Mouse (Mus musculus) central nervous system, embryonic 14 days (tissue): ENCODE measurements around the gene Olfr1053. TPM values are rescaled to one million over a fixed set of nuclear protein-coding genes. Genes with fewer than 3 reads are reported as not detected.

Experiments
- polyA plus RNA-seq: library from polyadenylated mRNA; depleted of rRNA; stranded (reverse); fragments of >200 nt; gene quantifications from 2 replicates; pipeline ENCODE4 v1.2.3, GENCODE M21; 2012; rRNA removed

Olfr1053 gene
- polyA plus RNA-seq = not detected in 2 replicates

DNA sequence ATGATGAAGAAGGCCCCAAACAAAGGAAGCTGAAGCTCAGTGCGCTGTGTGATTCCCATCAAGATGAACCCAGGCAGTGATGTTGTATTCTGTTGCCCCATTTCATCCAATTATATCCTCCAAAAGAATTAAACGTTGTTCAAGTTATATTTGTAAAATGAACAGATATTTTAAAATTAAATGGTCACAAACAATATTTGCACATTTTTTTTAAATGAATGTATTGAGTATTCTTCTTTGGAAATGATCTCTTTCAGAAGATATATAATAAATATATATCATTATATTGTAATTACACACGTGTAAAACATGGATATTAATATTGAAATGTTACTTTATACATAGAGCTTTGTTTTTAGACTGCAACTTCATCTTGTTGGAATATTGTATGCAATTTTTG lies at the start of gene Olfr1053:
Gene Olfr1053, minus strand, starts transcription at position 101 of the 400 bp plus-strand sequence.

DNA sequence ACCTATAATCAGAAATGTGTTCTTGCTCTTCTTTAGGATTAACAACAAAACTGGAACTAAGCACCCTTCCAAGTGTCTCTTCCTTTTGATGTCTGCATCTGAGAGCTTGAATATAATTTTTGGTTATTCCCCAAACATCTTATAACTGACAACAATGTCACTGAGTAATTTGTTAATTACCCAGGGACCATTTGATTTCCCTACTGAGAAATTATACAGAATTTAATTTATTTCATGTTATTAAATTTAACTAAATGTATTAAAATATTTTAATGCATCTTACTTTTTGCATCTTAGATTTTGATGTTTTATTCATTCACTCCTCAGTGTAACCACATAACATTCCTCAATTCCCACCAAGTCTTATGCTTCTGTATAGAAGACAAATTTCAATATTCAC lies 47.3 kb upstream of the Olfr1053 start, which contains the start of gene Olfr1056:
Gene Olfr1056, minus strand, starts transcription at position 101 of the 400 bp plus-strand sequence.

DNA sequence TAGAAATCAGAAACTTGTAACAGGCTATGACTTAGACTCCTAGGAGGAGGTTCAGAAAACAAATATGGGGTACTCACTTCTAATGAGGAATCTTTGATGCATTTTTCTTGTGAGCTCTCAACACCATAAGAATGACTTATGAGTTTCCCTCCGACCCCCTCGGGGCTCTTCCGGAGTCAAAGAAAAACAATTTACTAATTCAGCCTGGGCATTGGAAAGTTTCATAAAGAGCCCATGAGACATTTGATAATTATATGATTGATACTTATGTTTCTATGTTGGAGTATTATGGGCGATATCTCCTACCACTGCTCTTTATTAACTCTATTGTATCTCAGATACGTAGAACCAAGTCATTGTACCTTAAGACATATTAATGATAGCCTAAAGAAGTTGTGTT lies 35.1 kb upstream of the Olfr1053 start, which contains the start of gene Olfr1055:
Gene Olfr1055, minus strand, starts transcription at position 101 of the 400 bp plus-strand sequence.

DNA sequence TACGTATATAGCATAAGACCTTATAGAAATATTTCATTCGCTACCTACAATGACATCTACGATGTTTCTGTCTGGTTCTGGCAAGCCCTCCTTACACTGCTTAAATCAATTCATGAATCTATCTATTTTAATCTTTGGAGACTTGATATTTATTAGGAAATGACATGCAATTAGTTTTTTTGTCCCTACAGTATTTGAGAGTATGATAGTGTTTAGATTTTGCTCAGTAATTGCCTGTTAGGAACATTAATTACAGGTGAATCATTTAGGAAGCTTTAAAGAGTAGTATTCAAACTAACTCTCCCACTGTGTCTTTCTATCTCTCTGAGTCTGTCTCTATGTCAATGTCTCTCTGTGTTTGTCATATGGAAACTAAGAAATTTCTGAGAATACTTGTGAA lies 20.2 kb upstream of the Olfr1053 start, which contains the start of gene Olfr1054:
Gene Olfr1054, minus strand, starts transcription at position 101 of the 400 bp plus-strand sequence.

DNA sequence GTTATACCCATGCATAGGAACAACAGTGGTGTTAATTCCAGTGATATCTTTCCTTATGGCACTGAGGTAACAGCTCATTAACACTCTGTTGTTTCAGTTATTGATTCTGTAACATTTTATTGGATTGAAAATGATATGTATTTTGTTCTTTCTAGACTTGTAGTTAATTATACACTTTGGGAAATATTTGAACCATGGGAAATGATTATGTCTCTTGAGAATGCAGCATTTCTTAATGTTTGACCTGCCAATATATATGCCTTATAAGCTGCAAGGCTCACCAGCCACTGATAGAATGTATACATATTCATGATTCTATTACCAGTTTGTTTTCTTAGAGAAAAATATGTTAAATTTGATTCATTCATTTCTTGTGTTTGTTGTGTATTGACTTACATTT lies 22.9 kb downstream of the Olfr1053 start, which contains the start of gene Olfr1052:
Gene Olfr1052, plus strand, starts transcription at position 301 of the 400 bp plus-strand sequence.

DNA sequence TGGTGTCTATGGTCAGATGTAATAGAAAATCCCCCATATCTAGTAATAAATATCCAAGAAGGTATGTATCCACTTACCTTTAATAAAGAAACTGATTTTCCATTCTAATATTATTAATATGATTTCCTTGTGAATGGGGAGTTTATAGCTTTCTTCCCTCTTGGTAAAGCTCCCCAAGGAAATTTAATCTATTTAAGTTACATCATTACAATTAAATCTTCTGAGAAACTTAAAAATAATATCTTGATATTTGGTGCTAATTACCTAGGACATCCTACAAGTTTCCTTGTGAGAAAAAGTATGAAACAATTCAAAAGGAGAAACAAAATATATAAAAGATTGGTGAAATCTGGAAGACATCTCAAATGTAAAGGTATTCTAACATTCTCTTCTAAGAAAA lies 36.1 kb downstream of the Olfr1053 start, which contains the start of gene Olfr1051:
Gene Olfr1051, minus strand, starts transcription at position 101 of the 400 bp plus-strand sequence.

Other genes with a start within 250 kb of the Olfr1053 start
- not detected in 2 replicates for gene Olfr1036, start 241.3 kb downstream of the Olfr1053 start, polyA plus RNA-seq
- gene Olfr1037, start 227.9 kb downstream of the Olfr1053 start, polyA plus RNA-seq = not detected in 2 replicates
- not detected in 2 replicates for gene Olfr1039, start 179.4 kb downstream of the Olfr1053 start, polyA plus RNA-seq
- not detected in 2 replicates for gene Olfr1040, start 168.6 kb downstream of the Olfr1053 start, polyA plus RNA-seq
- not detected in 2 replicates for gene Olfr1042, start 153.4 kb downstream of the Olfr1053 start, polyA plus RNA-seq
- gene Olfr1043, start 147.8 kb downstream of the Olfr1053 start, polyA plus RNA-seq = not detected in 2 replicates
- gene Olfr1044, start 137.5 kb downstream of the Olfr1053 start, polyA plus RNA-seq = not detected in 2 replicates
- gene Olfr52, start 129.6 kb downstream of the Olfr1053 start, polyA plus RNA-seq = not detected in 2 replicates
- gene Olfr1045, start 112.3 kb downstream of the Olfr1053 start, polyA plus RNA-seq = not detected in 2 replicates
- not detected in 2 replicates for gene Olfr1046, start 96.0 kb downstream of the Olfr1053 start, polyA plus RNA-seq
- not detected in 2 replicates for gene Olfr1047, start 83.9 kb downstream of the Olfr1053 start, polyA plus RNA-seq
- gene Olfr1048, start 75.0 kb downstream of the Olfr1053 start, polyA plus RNA-seq = not detected in 2 replicates
- not detected in 2 replicates for gene Olfr1049, start 57.0 kb downstream of the Olfr1053 start, polyA plus RNA-seq
- gene Olfr1051, start 36.2 kb downstream of the Olfr1053 start, polyA plus RNA-seq = not detected in 2 replicates
- gene Olfr1052, start 22.8 kb downstream of the Olfr1053 start, polyA plus RNA-seq = not detected in 2 replicates
- not detected in 2 replicates for gene Olfr1054, start 20.1 kb upstream of the Olfr1053 start, polyA plus RNA-seq
- gene Olfr1055, start 35.0 kb upstream of the Olfr1053 start, polyA plus RNA-seq = not detected in 2 replicates
- gene Olfr1056, start 47.2 kb upstream of the Olfr1053 start, polyA plus RNA-seq = not detected in 2 replicates
- not detected in 2 replicates for gene Olfr1057, start 63.1 kb upstream of the Olfr1053 start, polyA plus RNA-seq
- gene Olfr1058, start 73.3 kb upstream of the Olfr1053 start, polyA plus RNA-seq = not detected in 2 replicates
- gene Olfr1061, start 98.8 kb upstream of the Olfr1053 start, polyA plus RNA-seq = not detected in 2 replicates
- not detected in 2 replicates for gene Olfr1062, start 111.5 kb upstream of the Olfr1053 start, polyA plus RNA-seq
- gene Olfr1065, start 135.3 kb upstream of the Olfr1053 start, polyA plus RNA-seq = not detected in 2 replicates
- not detected in 2 replicates for gene Olfr1066, start 141.0 kb upstream of the Olfr1053 start, polyA plus RNA-seq
- not detected in 2 replicates for gene Olfr228, start 172.1 kb upstream of the Olfr1053 start, polyA plus RNA-seq
- gene Olfr1076, start 193.2 kb upstream of the Olfr1053 start, polyA plus RNA-seq = not detected in 2 replicates
- gene Olfr1079, start 227.2 kb upstream of the Olfr1053 start, polyA plus RNA-seq = not detected in 2 replicates
- not detected in 2 replicates for gene Olfr1080, start 243.0 kb upstream of the Olfr1053 start, polyA plus RNA-seq